Mouse (Mus musculus) liver, adult (tissue): ENCODE results near the gene Luzp4.
"Not testable (repeated sequence)": the region's sequence is repeated elsewhere in the genome, so short reads cannot be mapped to it uniquely, and the experiment has no call there.

ENCODE experiments used
- GATA4 ChIP-seq: IDR thresholded peaks from 2 replicates; pipeline ENCODE4 v1.6.1; 2014; ENCODE audit warnings: mild to moderate bottlenecking, low read length; ENCODE audit not compliant: insufficient replicate concordance

Gene Luzp4

GRCm38 (mm10) chrX:148857340-148857739, at the start of gene Luzp4:
Gene Luzp4, plus strand, starts transcription at chrX:148857640.
- not testable (repeated sequence) for TF ChIP-seq GATA4
